Mouse (Mus musculus): ENCODE results near the gene Slc26a11. TPM values are rescaled to one million over a fixed set of nuclear protein-coding genes. Genes with fewer than 3 reads are reported as not detected.
A peak's percentile ranks its signal among the peaks of the same experiment; 100 is the strongest.

The Slc26a11 gene
- total and polyA plus RNA-seq, 3 experiments, result 1.4 to 3.3 (median 2.6) TPM

DNA sequence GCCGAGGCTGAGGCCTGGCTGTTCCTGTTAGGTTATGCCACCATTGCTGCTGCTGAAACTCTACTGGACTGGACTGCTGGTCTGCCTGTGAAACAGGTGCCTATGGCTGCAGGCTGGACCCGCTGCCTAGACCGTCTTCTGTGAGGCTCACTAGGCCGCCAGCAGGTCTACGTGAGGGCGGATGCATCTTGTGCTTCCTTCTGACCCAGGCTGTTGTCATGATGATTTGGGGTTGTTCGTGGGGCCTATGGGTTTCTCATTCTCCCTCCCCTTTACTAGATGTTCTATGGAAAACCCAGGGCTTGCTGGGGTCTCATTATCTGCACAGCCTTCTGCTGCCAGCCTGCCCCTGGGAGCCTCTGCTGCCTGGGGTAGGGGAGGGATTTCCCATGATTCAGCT, 41.1 kb downstream of the Slc26a11 start:
- DNase-seq (ENCODE audit: extremely low read depth), result no peak
- TF ChIP-seq HCFC1 (IDR thresholded peaks at IDR 0.05; ENCODE audit: low read depth, low read length) (no peak), BHLHE40 (IDR thresholded peaks at IDR 0.05; ENCODE audit: low read depth, low read length) (no peak), ELF1 (IDR thresholded peaks at IDR 0.05; ENCODE audit: low read depth, low read length) (no peak), JUND (conservative IDR thresholded peaks at IDR 0.05; ENCODE audit: low read depth, low read length) (no peak), POLR2A (IDR thresholded peaks at IDR 0.05; ENCODE audit: low read depth, low read length) (no peak), GABPA (IDR thresholded peaks at IDR 0.05; ENCODE audit: insufficient replicate concordance, low read depth, low read length) (no peak), RAD21 (IDR thresholded peaks at IDR 0.05; ENCODE audit: low read depth, low read length) (no peak), IRF4 (IDR thresholded peaks at IDR 0.05; ENCODE audit: low read depth, low read length) (no peak), MXI1 (IDR thresholded peaks at IDR 0.05; ENCODE audit: low read depth, low read length) (no peak)
- dilution Hi-C loops (cut with MboI; ENCODE audit: extremely low pct_ligation_motif_present, extremely low pct_unique_long_range_greater_than_20kb, low sequenced_read_pairs) (no loop called here), in situ Hi-C loops (cut with MboI; ENCODE audit: low pct_ligation_motif_present, low pct_unique_long_range_greater_than_20kb, low sequenced_read_pairs) (no loop called here)
- Histone ChIP-seq H3K4me3 (replicated peaks in 1 of 3; ENCODE audit: low read depth in 2 of 3, low read length in 2 of 3, poor library complexity in 1 of 3) (no peak overlapping the region), H3K79me2 (replicated peaks; ENCODE audit: control insufficient read depth, extremely low read depth, insufficient read depth, poor library complexity, severe bottlenecking) (no peaks in the 10 kb centered on the region), H3K9ac (ENCODE audit: insufficient read depth, low read depth) (no peak overlapping the region), H3K4me1 (ENCODE audit: control insufficient read depth in 1 of 2, insufficient read depth in 2 of 2) (peaks cover 10 to 18% of the 10 kb centered on the region in 2 experiments), H3K9me3 (replicated peaks; ENCODE audit: low read length) (no peaks in the 10 kb centered on the region), H3K36me3 (replicated peaks in 1 of 2; ENCODE audit: control insufficient read depth in 1 of 2, insufficient read depth in 1 of 2, low read length in 1 of 2) (peaks cover 7 to 17% of the 10 kb centered on the region in 2 experiments), H3K4me2 (ENCODE audit: insufficient read depth, low read depth, poor library complexity, severe bottlenecking) (no peak overlapping the region), H3K27ac (ENCODE audit: insufficient read depth, low read depth) (no peak overlapping the region), H3K27me3 (replicated peaks) (peaks cover 48% of the 10 kb centered on the region)

DNA sequence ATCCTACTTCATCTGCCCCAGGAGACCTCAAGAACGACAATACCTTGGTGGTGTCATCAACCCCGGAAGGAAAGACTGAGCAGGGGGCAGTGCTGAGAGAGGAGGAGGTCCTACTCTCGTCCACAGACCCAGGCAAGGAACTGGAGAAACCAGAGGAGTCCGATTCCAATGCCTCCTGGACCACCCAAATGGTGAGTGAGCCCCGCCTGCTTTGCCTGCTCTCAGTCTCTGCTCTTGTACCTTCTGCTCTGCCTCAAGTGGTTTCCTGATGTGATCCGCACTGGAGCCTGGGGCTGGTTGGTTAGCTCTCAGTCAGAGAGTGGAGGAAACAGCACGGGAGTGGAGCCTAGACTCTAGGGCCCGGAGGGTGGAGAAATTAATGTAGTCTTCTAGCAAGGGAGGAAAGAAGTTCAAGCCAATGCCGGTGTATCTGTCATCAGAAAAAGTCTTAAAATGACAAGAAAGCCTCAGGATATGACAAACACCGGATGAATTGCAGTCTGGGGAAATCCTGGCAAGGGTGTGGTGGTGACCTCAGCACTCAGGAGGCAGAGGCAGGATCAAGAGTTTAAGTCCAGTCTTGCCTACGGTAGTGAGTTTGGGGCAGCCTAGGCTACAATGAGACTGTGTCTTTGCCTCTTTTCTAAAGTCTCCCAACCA, 47.3 kb downstream of the Slc26a11 start:
- no peak overlapping the region for H3K4me2 ChIP-seq (ENCODE audit: insufficient read depth, low read depth, poor library complexity, severe bottlenecking)
- H3K36me3 ChIP-seq (replicated peaks in 1 of 2; ENCODE audit: control insufficient read depth in 1 of 2, insufficient read depth in 1 of 2, low read length in 1 of 2), result peaks cover 37 to 47% of the 10 kb centered on the region in 2 experiments
- no peak overlapping the region for H3K27ac ChIP-seq (ENCODE audit: insufficient read depth, low read depth)
- no peaks in the 10 kb centered on the region for H3K79me2 ChIP-seq (replicated peaks; ENCODE audit: control insufficient read depth, extremely low read depth, insufficient read depth, poor library complexity, severe bottlenecking)
- DNase-seq (ENCODE audit: extremely low read depth), result no peak
- dilution Hi-C loops (cut with MboI; ENCODE audit: extremely low pct_ligation_motif_present, extremely low pct_unique_long_range_greater_than_20kb, low sequenced_read_pairs), result no loop called here
- H3K9ac ChIP-seq (ENCODE audit: insufficient read depth, low read depth), result no peak overlapping the region
- H3K9me3 ChIP-seq (replicated peaks; ENCODE audit: low read length), result peaks cover 3% of the 10 kb centered on the region
- peaks cover 22% of the 10 kb centered on the region for H3K27me3 ChIP-seq (replicated peaks)
- in situ Hi-C loops (cut with MboI; ENCODE audit: low pct_ligation_motif_present, low pct_unique_long_range_greater_than_20kb, low sequenced_read_pairs), result no loop called here
- H3K4me3 ChIP-seq (replicated peaks in 1 of 3; ENCODE audit: low read depth in 2 of 3, low read length in 2 of 3, poor library complexity in 1 of 3), result no peak overlapping the region
- peaks cover 0 to 9% of the 10 kb centered on the region in 2 experiments; a peak in 1 of 4 replicates for H3K4me1 ChIP-seq (ENCODE audit: control insufficient read depth in 1 of 2, insufficient read depth in 2 of 2)
- no peak for TF ChIP-seq POLR2AphosphoS2 (IDR thresholded peaks at IDR 0.05; ENCODE audit: low read depth, low read length)

DNA sequence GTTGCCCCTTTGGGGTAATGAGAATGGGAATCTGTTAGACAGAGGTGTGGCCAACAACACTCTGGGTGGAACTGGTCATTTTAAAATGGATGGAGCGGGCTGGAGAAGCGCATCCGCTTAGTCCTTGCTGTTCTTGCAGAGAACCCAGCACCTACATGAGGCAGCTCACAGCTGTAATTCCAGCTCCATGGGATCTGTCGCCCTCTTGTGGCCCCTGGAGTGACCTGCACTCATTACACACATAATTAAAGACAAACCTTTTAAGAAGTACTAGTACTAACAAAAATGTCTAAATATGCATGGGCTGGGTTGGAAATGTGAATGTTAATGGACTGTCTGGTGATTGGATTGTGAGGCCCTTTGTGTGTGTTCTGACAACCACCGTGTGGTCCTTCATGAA, 49.3 kb downstream of the Slc26a11 start:
- Histone ChIP-seq H3K9me3 (replicated peaks; ENCODE audit: low read length) (peaks cover 3% of the 10 kb centered on the region), H3K36me3 (replicated peaks in 1 of 2; ENCODE audit: control insufficient read depth in 1 of 2, insufficient read depth in 1 of 2, low read length in 1 of 2) (peaks cover 55 to 62% of the 10 kb centered on the region in 2 experiments), H3K4me3 (replicated peaks in 1 of 3; ENCODE audit: low read depth in 2 of 3, low read length in 2 of 3, poor library complexity in 1 of 3) (no peak overlapping the region), H3K4me2 (ENCODE audit: insufficient read depth, low read depth, poor library complexity, severe bottlenecking) (no peak overlapping the region), H3K27ac (ENCODE audit: insufficient read depth, low read depth) (no peak overlapping the region), H3K79me2 (replicated peaks; ENCODE audit: control insufficient read depth, extremely low read depth, insufficient read depth, poor library complexity, severe bottlenecking) (no peaks in the 10 kb centered on the region), H3K27me3 (replicated peaks) (peaks cover 11% of the 10 kb centered on the region), H3K9ac (ENCODE audit: insufficient read depth, low read depth) (no peak overlapping the region), H3K4me1 (ENCODE audit: control insufficient read depth in 1 of 2, insufficient read depth in 2 of 2) (peaks cover 0 to 9% of the 10 kb centered on the region in 2 experiments; a peak in 1 of 4 replicates)
- DNase-seq (ENCODE audit: extremely low read depth), result peak; percentile 75
- dilution Hi-C loops (cut with MboI; ENCODE audit: extremely low pct_ligation_motif_present, extremely low pct_unique_long_range_greater_than_20kb, low sequenced_read_pairs), result no loop called here
- in situ Hi-C loops (cut with MboI; ENCODE audit: low pct_ligation_motif_present, low pct_unique_long_range_greater_than_20kb, low sequenced_read_pairs), result no loop called here
- TF ChIP-seq ZMIZ1 (IDR thresholded peaks at IDR 0.05; ENCODE audit: low read depth, low read length) (no peak), JUND (conservative IDR thresholded peaks at IDR 0.05; ENCODE audit: low read depth, low read length) (no peak), ZC3H11A (IDR thresholded peaks at IDR 0.05; ENCODE audit: low read depth, low read length) (peak; percentile 81), SMC3 (IDR thresholded peaks at IDR 0.05; ENCODE audit: low read depth, low read length) (peak; percentile 96), MAZ (IDR thresholded peaks at IDR 0.05; ENCODE audit: low read depth, low read length) (no peak), ETS1 (conservative IDR thresholded peaks at IDR 0.05; ENCODE audit: low read depth, low read length) (no peak), NELFE (IDR thresholded peaks at IDR 0.05; ENCODE audit: low read depth, low read length) (peak; percentile 40; the same call in 1 of the 2 replicates), CHD1 (IDR thresholded peaks at IDR 0.05; ENCODE audit: low read depth, low read length) (no peak), JUN (IDR thresholded peaks at IDR 0.05; ENCODE audit: insufficient read depth, low read depth, low read length) (no peak), BHLHE40 (IDR thresholded peaks at IDR 0.05; ENCODE audit: low read depth, low read length) (no peak), KAT2A (IDR thresholded peaks at IDR 0.05; ENCODE audit: insufficient replicate concordance, low read length) (no peak), NRF1 (IDR thresholded peaks at IDR 0.05; ENCODE audit: low read depth, low read length) (no peak), SIN3A (IDR thresholded peaks at IDR 0.05; ENCODE audit: low read length) (peak; percentile 53), HCFC1 (IDR thresholded peaks at IDR 0.05; ENCODE audit: low read depth, low read length) (no peak), MAX (IDR thresholded peaks at IDR 0.05; ENCODE audit: low read length) (no peak), CTCF (conservative IDR thresholded peaks at IDR 0.05 in 1 of 2, IDR thresholded peaks at IDR 0.05 in 1 of 2; ENCODE audit: low read depth in 2 of 2, low read length in 2 of 2) (peak; percentile 96 to 98), MYC (IDR thresholded peaks at IDR 0.05; ENCODE audit: low read depth, low read length) (0 out of 2 replicates have a peak, but pooled peaks have one; percentile 53), USF1 (IDR thresholded peaks at IDR 0.05; ENCODE audit: low read depth, low read length) (no peak)

Measured in CH12.LX (cell line).